Mouse (Mus musculus) frontal cortex, adult (tissue): ENCODE results near the gene Zc3hc1.
A peak's percentile ranks its signal among the peaks of the same experiment; 100 is the strongest.
"Not testable (repeated sequence)": the region's sequence is repeated elsewhere in the genome, so short reads cannot be mapped to it uniquely, and the experiment has no call there.

Experiments used
- ATAC-seq: cut with Nextera tagmentation; 2 replicates; pipeline ENCODE4 v1.9.2; 2017; ENCODE audit warnings: mild to moderate bottlenecking, moderate library complexity, mixed read lengths; ENCODE audit not compliant: low TSS enrichment

Gene Zc3hc1

GRCm38 (mm10) chr6:30390714-30391697, at the start of gene Zc3hc1:
Gene Zc3hc1, minus strand, starts transcription at chr6:30391028.
- ATAC-seq, result peak; percentile 97

GRCm38 (mm10) chr6:30439576-30439975, 48.7 kb upstream of the Zc3hc1 start:
- ATAC-seq, result no peak

- no peak for ATAC-seq
These were observed 46.2 kb upstream of the Zc3hc1 start for GRCm38 (mm10) chr6:30437054-30437453.

GRCm38 (mm10) chr6:30436476-30436875, 45.6 kb upstream of the Zc3hc1 start:
- no peak for ATAC-seq

GRCm38 (mm10) chr6:30432461-30433192, 41.8 kb upstream of the Zc3hc1 start:
- ATAC-seq, result peak; percentile 88

GRCm38 (mm10) chr6:30416801-30417200, 26.0 kb upstream of the Zc3hc1 start:
- no peak for ATAC-seq

GRCm38 (mm10) chr6:30416126-30416525, 25.3 kb upstream of the Zc3hc1 start:
- ATAC-seq, result no peak

- ATAC-seq, result no peak
These were observed 20.5 kb upstream of the Zc3hc1 start for GRCm38 (mm10) chr6:30411311-30411710.

GRCm38 (mm10) chr6:30409399-30410093, 18.7 kb upstream of the Zc3hc1 start:
- no peak for ATAC-seq

- no peak for ATAC-seq
These were observed 17.4 kb upstream of the Zc3hc1 start for GRCm38 (mm10) chr6:30408276-30408675.

- no peak for ATAC-seq
These were observed 13.8 kb upstream of the Zc3hc1 start for GRCm38 (mm10) chr6:30404671-30405070.

- ATAC-seq, result 0 out of 2 replicates have a peak, but pooled peaks have one; percentile 28
These were observed 12.6 kb upstream of the Zc3hc1 start for GRCm38 (mm10) chr6:30403465-30403864.

- peak; percentile 17; the same call in 1 of the 2 replicates for ATAC-seq
These were observed 11.3 kb upstream of the Zc3hc1 start for GRCm38 (mm10) chr6:30402091-30402491.

- peak; percentile 98 for ATAC-seq
These were observed 10.6 kb upstream of the Zc3hc1 start, which contains the start of gene Klhdc10 for GRCm38 (mm10) chr6:30401308-30402015. Gene Klhdc10, plus strand, starts transcription at chr6:30401868.

- no peak for ATAC-seq
These were observed 9.9 kb upstream of the Zc3hc1 start for GRCm38 (mm10) chr6:30400716-30401115.

GRCm38 (mm10) chr6:30400146-30400545, 9.3 kb upstream of the Zc3hc1 start:
- no peak for ATAC-seq

- no peak for ATAC-seq
These were observed 1.2 kb upstream of the Zc3hc1 start for GRCm38 (mm10) chr6:30391996-30392395.

- ATAC-seq, result not testable (repeated sequence)
These were observed 557 bp downstream of the Zc3hc1 start for GRCm38 (mm10) chr6:30390271-30390670.

GRCm38 (mm10) chr6:30381116-30381515, 9.7 kb downstream of the Zc3hc1 start:
- no peak for ATAC-seq

- no peak for ATAC-seq
These were observed 15.0 kb downstream of the Zc3hc1 start for GRCm38 (mm10) chr6:30375791-30376190.
